Mouse (Mus musculus) testis, postnatal 10 days (tissue): Measurements from ENCODE around the gene Mob3c.

Experiments
- DNase-seq: peaks from one replicate; pipeline ENCODE4 v3.0.0; 2021; ENCODE audit warnings: low spot score

Mob3c gene

GRCm38 (mm10) chr4:115827888-115828571, at the start of gene Mob3c:
Mob3c (plus strand) TSS chr4:115828092.
- DNase-seq, result peak; percentile 86

DNA sequence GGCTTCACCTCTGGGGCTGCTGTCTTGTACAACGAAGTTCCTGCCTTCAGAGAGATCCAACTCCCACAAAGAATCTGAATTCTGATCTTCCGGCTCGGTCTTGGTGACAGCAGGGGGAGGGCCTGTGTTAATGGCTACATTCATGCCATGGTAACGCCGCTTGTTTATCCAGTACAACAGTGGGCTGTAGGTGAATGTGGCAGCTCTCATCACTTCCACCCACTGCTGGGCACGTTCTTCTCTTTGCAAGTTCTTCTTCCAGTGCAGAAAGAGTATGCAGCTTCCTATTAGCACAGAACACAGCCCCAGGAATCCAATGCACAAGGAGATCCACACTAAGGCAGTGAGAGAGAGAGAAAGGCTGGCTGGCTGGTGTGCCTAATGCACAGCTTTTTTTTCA, 47.6 kb upstream of the Mob3c start:
- no peak for DNase-seq

GRCm38 (mm10) chr4:115780918-115781317, 47.0 kb upstream of the Mob3c start, which contains the start of gene Tex38:
Tex38 (minus strand) TSS chr4:115781018.
- DNase-seq, result no peak

- no peak for DNase-seq
Measured at GRCm38 (mm10) chr4:115782026-115782805, 45.7 kb upstream of the Mob3c start.

DNA sequence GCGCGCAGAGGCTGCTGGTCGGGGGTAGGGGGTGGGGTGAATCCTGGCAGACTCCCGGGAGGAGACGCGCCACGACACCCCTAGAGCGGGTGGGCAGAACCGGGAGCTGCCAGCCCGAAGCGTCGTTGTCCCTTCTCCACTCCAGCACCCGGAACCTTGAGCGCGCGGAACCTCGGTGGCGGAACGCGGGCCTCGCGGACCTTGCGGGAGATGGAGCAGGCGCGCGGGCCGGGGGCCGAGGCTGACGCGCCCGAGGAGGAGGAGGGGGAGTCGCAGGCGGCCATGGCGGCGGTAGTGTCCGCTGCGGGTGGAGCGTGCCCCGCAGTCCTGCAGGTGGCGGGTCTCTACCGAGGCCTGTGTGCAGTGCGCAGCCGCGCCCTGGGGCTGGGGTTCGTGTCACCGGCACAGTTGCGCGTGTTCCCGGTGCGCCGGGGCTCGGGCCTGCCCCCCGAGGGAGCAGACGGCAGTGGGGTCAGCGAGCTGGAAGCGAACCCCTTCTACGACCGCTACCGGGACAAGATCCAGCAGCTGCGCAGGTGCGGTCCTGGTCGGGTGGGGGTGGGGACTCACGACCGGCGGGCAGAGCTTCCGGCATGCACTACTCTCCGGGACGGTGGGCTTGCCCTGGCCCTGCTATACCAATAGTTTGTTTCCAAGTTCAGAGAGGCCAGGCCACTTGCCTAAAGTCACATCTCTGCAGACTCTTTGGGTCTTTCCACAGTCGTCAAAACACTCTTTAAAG, 43.0 kb upstream of the Mob3c start, which contains the start of gene Atpaf1:
Gene Atpaf1, plus strand, starts transcription at position 44 of the 742 bp plus-strand sequence.
- DNase-seq, result peak; percentile 86

- DNase-seq, result no peak
Measured at GRCm38 (mm10) chr4:115785511-115786034, 42.3 kb upstream of the Mob3c start.

DNA sequence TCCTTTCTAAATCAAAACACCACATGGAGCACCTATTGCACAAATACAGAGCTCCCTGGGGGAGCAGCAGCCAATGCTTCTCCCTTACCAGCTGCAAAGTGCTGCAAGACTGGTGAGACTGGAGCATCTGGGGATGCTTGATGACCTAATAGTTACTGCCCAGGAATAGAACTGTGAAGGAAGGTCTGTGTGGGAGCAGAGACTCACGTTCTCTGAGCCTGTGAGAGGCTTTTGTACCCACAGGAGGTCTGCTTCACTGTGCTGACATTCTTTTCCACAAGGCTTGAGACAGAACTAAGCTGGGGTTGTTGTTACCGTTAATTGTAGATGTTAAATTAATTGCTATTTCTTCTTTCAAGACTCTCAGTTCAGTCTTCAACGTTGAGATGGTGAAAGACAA, 37.0 kb upstream of the Mob3c start:
- DNase-seq, result no peak

DNA sequence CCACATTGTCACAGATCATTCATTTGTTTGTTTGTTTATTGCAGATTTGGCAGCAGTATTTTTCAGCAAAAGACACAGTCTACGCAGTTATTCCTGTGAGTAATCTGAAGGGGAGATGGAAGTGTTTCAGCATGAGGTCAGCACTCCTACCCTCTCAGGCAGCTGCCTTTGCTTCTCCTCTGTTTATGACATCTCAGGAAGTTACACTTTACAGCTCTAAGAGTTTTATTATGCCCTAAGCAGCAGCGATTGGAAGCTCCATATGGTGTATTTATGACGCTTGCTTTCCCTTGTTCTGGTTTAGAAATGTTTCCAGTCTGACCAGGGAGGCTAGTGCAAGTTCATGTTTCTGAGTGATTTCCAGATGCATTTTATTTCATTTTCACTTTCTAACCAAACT, 32.5 kb upstream of the Mob3c start:
- no peak for DNase-seq

DNA sequence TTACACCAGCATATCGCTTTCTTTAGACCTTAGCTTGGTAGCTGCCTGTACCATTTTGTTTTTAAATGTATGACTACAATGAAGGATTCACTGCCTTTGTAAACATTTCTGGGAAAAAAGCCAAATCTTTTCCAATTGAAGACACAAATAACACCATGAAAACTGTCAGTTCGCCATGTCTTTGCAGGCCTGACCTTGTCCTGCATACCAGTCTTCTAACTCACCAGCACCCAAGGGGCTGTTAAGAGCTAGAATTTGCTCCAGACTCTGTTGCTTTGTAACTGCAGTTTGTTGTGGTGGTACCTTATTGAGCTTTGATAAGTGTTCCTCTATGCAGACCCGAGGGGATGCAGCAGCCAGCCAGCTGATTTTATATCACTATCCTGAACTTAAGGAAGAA, 27.9 kb upstream of the Mob3c start:
- DNase-seq, result no peak

GRCm38 (mm10) chr4:115812326-115812725, 15.6 kb upstream of the Mob3c start:
- DNase-seq, result no peak

DNA sequence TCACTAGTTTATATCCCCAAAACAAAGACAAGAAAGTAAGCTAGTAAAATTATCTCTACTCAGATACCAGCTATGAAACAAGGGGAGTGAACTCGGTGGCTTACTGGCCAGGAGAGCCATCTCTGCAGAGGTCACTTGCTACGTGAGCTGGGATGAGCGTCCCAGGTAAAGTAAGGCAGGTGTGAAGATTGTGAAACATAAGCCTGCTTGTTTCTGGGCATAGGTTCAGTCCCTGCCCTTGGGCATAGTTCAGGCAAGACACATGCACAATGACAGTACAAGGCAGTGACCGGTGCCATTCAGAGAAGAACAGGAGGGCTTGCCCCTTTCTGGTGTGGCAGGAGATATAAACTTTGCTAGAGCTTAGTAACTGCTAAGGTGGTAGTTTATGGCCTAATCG, 12.3 kb upstream of the Mob3c start:
- no peak for DNase-seq

- no peak for DNase-seq
Measured at GRCm38 (mm10) chr4:115820199-115820598, 7.7 kb upstream of the Mob3c start.

- DNase-seq, result no peak
Measured at GRCm38 (mm10) chr4:115820944-115821343, 6.9 kb upstream of the Mob3c start.

- no peak for DNase-seq
Measured at GRCm38 (mm10) chr4:115821431-115821830, 6.5 kb upstream of the Mob3c start.

- no peak for DNase-seq
Measured at GRCm38 (mm10) chr4:115821928-115822327, 6.0 kb upstream of the Mob3c start.

GRCm38 (mm10) chr4:115824178-115824577, 3.7 kb upstream of the Mob3c start:
- no peak for DNase-seq

DNA sequence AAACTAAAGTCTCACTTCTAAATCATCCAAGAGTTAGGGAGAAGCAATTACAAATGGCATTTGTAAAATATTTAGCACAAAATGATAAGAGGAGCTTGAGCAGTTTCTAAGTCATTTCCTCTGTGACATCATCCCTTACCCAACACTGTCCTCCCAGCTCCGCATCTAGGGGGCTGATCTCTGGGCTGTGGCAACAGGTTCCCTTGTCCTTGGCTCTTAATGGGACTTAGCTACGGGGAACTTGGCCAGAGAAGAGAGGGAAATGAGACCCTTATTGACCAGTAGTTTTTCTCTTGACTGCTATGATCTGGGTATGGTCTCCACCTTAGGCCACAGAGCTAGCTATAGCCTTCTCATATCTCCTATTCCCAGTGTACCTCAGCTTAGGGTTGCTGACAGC, 2.6 kb upstream of the Mob3c start:
- no peak for DNase-seq

DNA sequence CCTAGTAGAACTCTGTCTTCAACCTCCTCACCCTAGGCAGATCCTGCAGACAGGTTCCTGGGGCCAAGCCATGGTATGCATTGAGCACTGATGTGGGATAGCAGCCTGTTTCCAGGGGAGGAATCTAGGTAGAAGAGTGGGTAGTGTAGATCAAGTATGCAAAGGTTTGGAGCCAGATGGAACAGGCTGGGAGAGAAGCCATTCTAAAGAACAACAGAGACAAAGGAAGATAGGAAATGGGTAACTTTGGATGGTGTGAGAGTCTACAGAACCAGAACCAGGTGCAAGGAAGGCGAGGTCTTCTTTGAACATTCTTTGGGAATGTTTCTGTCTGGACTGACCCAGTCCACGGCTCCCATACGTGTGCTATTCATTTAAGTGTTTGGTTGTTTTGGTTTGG, 826 bp upstream of the Mob3c start:
- DNase-seq, result no peak

DNA sequence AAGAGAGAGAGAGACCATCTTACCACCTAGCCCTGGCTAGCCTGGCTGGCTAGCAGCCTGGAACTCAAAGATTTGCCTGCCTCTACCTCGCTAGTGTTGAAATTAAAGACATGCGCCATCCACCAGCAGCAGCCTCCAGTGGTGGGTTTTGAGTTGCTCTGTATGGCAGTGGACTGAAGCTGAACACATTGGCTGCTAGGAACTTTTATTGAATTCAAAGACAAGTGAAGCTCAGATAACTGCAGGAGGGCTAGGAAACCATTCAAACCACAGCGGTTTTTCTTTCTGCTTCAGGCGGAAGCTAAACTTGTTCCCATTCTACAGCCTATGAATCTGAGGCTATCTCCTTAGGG, 381 bp upstream of the Mob3c start:
- DNase-seq, result no peak

DNA sequence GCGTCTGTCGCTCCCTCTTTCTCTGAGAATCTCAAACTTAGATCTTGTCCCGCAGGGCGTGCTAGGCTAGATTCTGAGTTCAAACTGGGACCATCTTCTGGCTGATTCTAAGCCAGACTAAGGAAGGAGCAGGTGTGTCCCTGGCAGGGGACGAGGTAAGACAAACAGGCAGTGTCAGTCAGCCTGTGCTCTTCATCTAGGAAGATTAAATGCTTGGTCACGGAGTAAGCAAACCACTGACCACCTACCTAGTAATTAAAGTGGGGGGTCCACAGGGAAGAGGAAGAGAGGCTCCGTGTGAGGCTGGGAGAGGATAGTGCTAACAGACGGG, 645 bp downstream of the Mob3c start:
- DNase-seq, result no peak

DNA sequence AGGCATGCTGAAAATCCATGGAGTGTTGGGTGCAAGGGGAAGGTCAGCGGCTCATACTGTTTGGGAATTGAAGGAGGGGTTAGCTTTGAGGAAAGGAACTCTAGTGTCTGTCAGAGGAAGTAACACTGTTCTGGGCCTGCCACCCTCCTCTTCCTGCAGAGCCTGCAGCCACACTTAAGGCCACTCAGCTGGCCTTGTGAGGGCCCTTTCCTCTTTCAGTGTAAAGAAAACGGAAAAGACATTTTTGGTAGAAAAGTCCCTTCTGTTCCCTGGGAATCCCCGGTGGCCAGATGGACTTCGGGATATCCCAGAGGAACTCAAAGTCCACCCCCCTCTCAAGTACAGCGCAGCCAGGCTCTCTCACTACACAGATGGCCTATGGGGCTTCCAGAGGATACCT, 2.6 kb downstream of the Mob3c start:
- DNase-seq, result no peak

DNA sequence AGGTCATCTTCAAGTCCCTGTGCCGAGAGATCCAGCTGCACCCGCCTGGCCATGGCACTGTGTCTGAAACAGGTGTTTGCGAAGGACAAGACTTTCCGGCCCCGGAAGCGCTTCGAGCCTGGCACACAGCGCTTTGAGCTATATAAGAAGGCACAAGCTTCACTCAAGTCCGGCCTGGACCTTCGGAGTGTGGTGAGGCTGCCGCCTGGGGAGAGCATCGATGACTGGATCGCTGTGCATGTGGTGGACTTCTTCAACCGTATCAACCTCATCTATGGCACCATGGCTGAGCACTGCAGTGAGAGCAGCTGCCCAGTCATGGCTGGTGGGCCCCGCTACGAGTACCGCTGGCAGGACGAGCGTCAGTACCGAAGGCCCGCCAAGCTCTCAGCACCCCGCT, 3.3 kb downstream of the Mob3c start:
- DNase-seq, result no peak

GRCm38 (mm10) chr4:115832040-115832439, 4.1 kb downstream of the Mob3c start:
- no peak for DNase-seq
